Mouse (Mus musculus): ENCODE results near the gene Zan. TPM values are rescaled to one million over a fixed set of nuclear protein-coding genes. Genes with fewer than 3 reads are reported as not detected.

Gene Zan
- polyA plus RNA-seq, 1 experiment from 2014 or later = 0.25 TPM

- Histone ChIP-seq H3K27me3 (no peaks in the 10 kb centered on the region), H3K4me1 (replicated peaks) (no peaks in the 10 kb centered on the region), H3K27ac (replicated peaks) (no peak overlapping the region), H3K9me3 (replicated peaks) (no peaks in the 10 kb centered on the region), H3K9ac (no peak overlapping the region), H3K4me3 (replicated peaks) (no peak overlapping the region), H3K36me3 (replicated peaks) (no peaks in the 10 kb centered on the region), H3K4me2 (no peak overlapping the region)
- ATAC-seq (ENCODE audit: insufficient read depth) = no peak
- WGBS (ENCODE audit: insufficient replicate concordance) = 70% methylated on average over 13 of the region's 13 CpGs
Measured at GRCm38 (mm10) chr5:137493831-137494230, 17.0 kb upstream of the Zan start.

GRCm38 (mm10) chr5:137491559-137491958 lies 14.7 kb upstream of the Zan start:
- H3K4me1 ChIP-seq (replicated peaks) = no peaks in the 10 kb centered on the region
- no peak overlapping the region for H3K27ac ChIP-seq (replicated peaks)
- no peaks in the 10 kb centered on the region for H3K36me3 ChIP-seq (replicated peaks)
- no peak overlapping the region for H3K4me3 ChIP-seq (replicated peaks)
- WGBS (ENCODE audit: insufficient replicate concordance) = 47% methylated on average over 4 of the region's 4 CpGs
- no peak for ATAC-seq (ENCODE audit: insufficient read depth)
- no peak overlapping the region for H3K9ac ChIP-seq
- H3K4me2 ChIP-seq = no peak overlapping the region
- H3K27me3 ChIP-seq = peaks cover 11% of the 10 kb centered on the region
- no peaks in the 10 kb centered on the region for H3K9me3 ChIP-seq (replicated peaks)

GRCm38 (mm10) chr5:137487616-137488015 lies 10.8 kb upstream of the Zan start:
- Histone ChIP-seq H3K27me3 (peaks cover 48% of the 10 kb centered on the region), H3K9ac (no peak overlapping the region), H3K9me3 (replicated peaks) (no peaks in the 10 kb centered on the region), H3K36me3 (replicated peaks) (no peaks in the 10 kb centered on the region), H3K4me1 (replicated peaks) (no peaks in the 10 kb centered on the region), H3K4me3 (replicated peaks) (no peak overlapping the region), H3K4me2 (no peak overlapping the region), H3K27ac (replicated peaks) (no peak overlapping the region)
- ATAC-seq (ENCODE audit: insufficient read depth) = no peak
- 63% methylated on average over 7 of the region's 7 CpGs for WGBS (ENCODE audit: insufficient replicate concordance)

GRCm38 (mm10) chr5:137485851-137486155 lies 8.9 kb upstream of the Zan start:
- Histone ChIP-seq H3K9ac (no peak overlapping the region), H3K27me3 (peaks cover 48% of the 10 kb centered on the region)

GRCm38 (mm10) chr5:137485071-137485850 lies 8.4 kb upstream of the Zan start:
- H3K9me3 ChIP-seq (replicated peaks) = no peaks in the 10 kb centered on the region
- H3K4me3 ChIP-seq (replicated peaks) = peak overlapping the region; percentile 46
- H3K9ac ChIP-seq = no peak overlapping the region
- ATAC-seq (ENCODE audit: insufficient read depth) = no peak
- H3K27me3 ChIP-seq = peaks cover 48% of the 10 kb centered on the region
- H3K27ac ChIP-seq (replicated peaks) = no peak overlapping the region
- WGBS (ENCODE audit: insufficient replicate concordance) = 19% methylated on average over 30 of the region's 30 CpGs
- peak overlapping the region; percentile 47 for H3K4me2 ChIP-seq
- H3K36me3 ChIP-seq (replicated peaks) = no peaks in the 10 kb centered on the region
- no peaks in the 10 kb centered on the region for H3K4me1 ChIP-seq (replicated peaks)

More at GRCm38 (mm10) chr5:137485851-137486155, 8.9 kb upstream of the Zan start:
- Histone ChIP-seq H3K9me3 (replicated peaks) (no peaks in the 10 kb centered on the region), H3K4me3 (replicated peaks) (peak overlapping the region; percentile 46), H3K4me1 (replicated peaks) (no peaks in the 10 kb centered on the region), H3K4me2 (peak overlapping the region; percentile 47), H3K36me3 (replicated peaks) (no peaks in the 10 kb centered on the region), H3K27ac (replicated peaks) (no peak overlapping the region)
- ATAC-seq (ENCODE audit: insufficient read depth) = no peak
- 5% methylated on average over 17 of the region's 17 CpGs for WGBS (ENCODE audit: insufficient replicate concordance)

GRCm38 (mm10) chr5:137481897-137482296 lies 5.0 kb upstream of the Zan start:
- Histone ChIP-seq H3K27me3 (peaks cover 43% of the 10 kb centered on the region), H3K27ac (replicated peaks) (peak overlapping the region; percentile 67)

GRCm38 (mm10) chr5:137481138-137481537 lies 4.3 kb upstream of the Zan start:
- no peaks in the 10 kb centered on the region for H3K9me3 ChIP-seq (replicated peaks)
- no peaks in the 10 kb centered on the region for H3K36me3 ChIP-seq (replicated peaks)
- H3K9ac ChIP-seq = no peak overlapping the region
- 0 out of 2 replicates have a peak overlapping the region, but pooled peaks have one; percentile 67 for H3K27ac ChIP-seq (replicated peaks)
- no peak for ATAC-seq (ENCODE audit: insufficient read depth)
- H3K27me3 ChIP-seq = peaks cover 36% of the 10 kb centered on the region
- no peak overlapping the region for H3K4me3 ChIP-seq (replicated peaks)
- no peak overlapping the region for H3K4me2 ChIP-seq
- no peaks in the 10 kb centered on the region for H3K4me1 ChIP-seq (replicated peaks)

More at GRCm38 (mm10) chr5:137481897-137482296, 5.0 kb upstream of the Zan start:
- WGBS (ENCODE audit: insufficient replicate concordance) = 37% methylated on average over 8 of the region's 8 CpGs
- Histone ChIP-seq H3K4me3 (replicated peaks) (no peak overlapping the region), H3K9ac (no peak overlapping the region), H3K9me3 (replicated peaks) (no peaks in the 10 kb centered on the region), H3K4me2 (no peak overlapping the region; the same call in 1 of the 2 replicates), H3K4me1 (replicated peaks) (no peaks in the 10 kb centered on the region), H3K36me3 (replicated peaks) (no peaks in the 10 kb centered on the region)
- peak; percentile 78 for ATAC-seq (ENCODE audit: insufficient read depth)

- Histone ChIP-seq H3K27me3 (no peaks in the 10 kb centered on the region; the same call in 1 of the 2 replicates), H3K27ac (replicated peaks) (no peak overlapping the region), H3K9ac (no peak overlapping the region), H3K9me3 (replicated peaks) (no peaks in the 10 kb centered on the region), H3K4me2 (no peak overlapping the region), H3K4me1 (replicated peaks) (no peaks in the 10 kb centered on the region), H3K36me3 (replicated peaks) (no peaks in the 10 kb centered on the region), H3K4me3 (replicated peaks) (no peak overlapping the region)
- 24% methylated on average over 2 of the region's 2 CpGs for WGBS (ENCODE audit: insufficient replicate concordance)
- no peak for ATAC-seq (ENCODE audit: insufficient read depth)
Measured at GRCm38 (mm10) chr5:137474351-137474750, 2.5 kb downstream of the Zan start.

GRCm38 (mm10) chr5:137472252-137472904 lies 4.5 kb downstream of the Zan start:
- no peak overlapping the region for H3K4me2 ChIP-seq
- no peak overlapping the region for H3K27ac ChIP-seq (replicated peaks)
- ATAC-seq (ENCODE audit: insufficient read depth) = peak; percentile 22; the same call in 1 of the 2 replicates
- WGBS (ENCODE audit: insufficient replicate concordance) = 31% methylated on average over 5 of the region's 5 CpGs
- H3K9me3 ChIP-seq (replicated peaks) = no peaks in the 10 kb centered on the region
- H3K4me1 ChIP-seq (replicated peaks) = no peaks in the 10 kb centered on the region
- H3K4me3 ChIP-seq (replicated peaks) = no peak overlapping the region
- H3K9ac ChIP-seq = no peak overlapping the region
- no peaks in the 10 kb centered on the region for H3K36me3 ChIP-seq (replicated peaks)
- no peaks in the 10 kb centered on the region; the same call in 1 of the 2 replicates for H3K27me3 ChIP-seq

GRCm38 (mm10) chr5:137466946-137467345 lies 9.9 kb downstream of the Zan start:
- H3K4me1 ChIP-seq (replicated peaks) = no peaks in the 10 kb centered on the region
- H3K9ac ChIP-seq = no peak overlapping the region
- no peak overlapping the region for H3K4me3 ChIP-seq (replicated peaks)
- WGBS (ENCODE audit: insufficient replicate concordance) = 79% methylated on average over 6 of the region's 6 CpGs
- no peaks in the 10 kb centered on the region for H3K36me3 ChIP-seq (replicated peaks)
- ATAC-seq (ENCODE audit: insufficient read depth) = no peak
- H3K4me2 ChIP-seq = no peak overlapping the region
- no peaks in the 10 kb centered on the region; the same call in 1 of the 2 replicates for H3K27me3 ChIP-seq
- no peak overlapping the region for H3K27ac ChIP-seq (replicated peaks)
- no peaks in the 10 kb centered on the region for H3K9me3 ChIP-seq (replicated peaks)

- H3K27me3 ChIP-seq = no peaks in the 10 kb centered on the region
- no peaks in the 10 kb centered on the region for H3K4me1 ChIP-seq (replicated peaks)
- 42% methylated on average over 3 of the region's 3 CpGs for WGBS (ENCODE audit: insufficient replicate concordance)
- no peak overlapping the region for H3K27ac ChIP-seq (replicated peaks)
- no peaks in the 10 kb centered on the region for H3K9me3 ChIP-seq (replicated peaks)
- no peak overlapping the region for H3K4me3 ChIP-seq (replicated peaks)
- H3K36me3 ChIP-seq (replicated peaks) = no peaks in the 10 kb centered on the region
- no peak overlapping the region for H3K4me2 ChIP-seq
- H3K9ac ChIP-seq = no peak overlapping the region
- no peak for ATAC-seq (ENCODE audit: insufficient read depth)
Measured at GRCm38 (mm10) chr5:137465049-137465448, 11.8 kb downstream of the Zan start.

Data from liver, embryonic 15.5 days (tissue).